Mouse (Mus musculus): Measurements from ENCODE around the gene Olfr1357. TPM values are rescaled to one million over a fixed set of nuclear protein-coding genes. Genes with fewer than 3 reads are reported as not detected.

Gene Olfr1357
- polyA plus RNA-seq, 1 experiment: not detected

DNA sequence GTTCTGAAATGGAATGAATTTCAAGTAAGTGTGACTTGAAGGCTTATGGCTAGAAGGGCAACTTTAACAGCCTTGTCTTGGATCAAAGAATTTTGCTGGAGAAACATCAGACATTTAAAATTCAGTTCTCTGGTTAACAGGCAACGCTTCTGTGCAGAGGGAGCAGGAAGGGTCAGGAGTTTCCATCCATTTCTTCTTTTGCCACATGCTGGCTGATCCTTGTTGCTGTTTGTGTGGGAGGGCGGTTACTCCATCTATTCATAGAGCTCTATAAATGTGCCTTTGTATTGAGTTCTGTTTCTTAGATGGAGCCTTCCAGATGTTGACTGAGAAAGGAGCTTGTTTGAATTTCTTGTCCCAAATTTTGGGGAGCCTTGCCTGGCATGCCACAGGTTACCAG lies 47.0 kb downstream of the Olfr1357 start:
- H3K4me1 ChIP-seq (ENCODE audit: control insufficient read depth, insufficient read depth, low read length): peaks cover 5% of the 10 kb centered on the region; the same call in 1 of the 2 replicates
- TF ChIP-seq POLR2A (IDR thresholded peaks at IDR 0.05; ENCODE audit: borderline replicate concordance, extremely low read depth, low read depth, low read length) (no peak), CTCF (IDR thresholded peaks at IDR 0.05; ENCODE audit: insufficient read depth, low read length) (no peak)
- no peak overlapping the region for H3K4me3 ChIP-seq (replicated peaks; ENCODE audit: extremely low read depth, low read depth, low read length)
- 55% methylated on average over 2 of the region's 2 CpGs for WGBS
- DNase-seq: no peak

DNA sequence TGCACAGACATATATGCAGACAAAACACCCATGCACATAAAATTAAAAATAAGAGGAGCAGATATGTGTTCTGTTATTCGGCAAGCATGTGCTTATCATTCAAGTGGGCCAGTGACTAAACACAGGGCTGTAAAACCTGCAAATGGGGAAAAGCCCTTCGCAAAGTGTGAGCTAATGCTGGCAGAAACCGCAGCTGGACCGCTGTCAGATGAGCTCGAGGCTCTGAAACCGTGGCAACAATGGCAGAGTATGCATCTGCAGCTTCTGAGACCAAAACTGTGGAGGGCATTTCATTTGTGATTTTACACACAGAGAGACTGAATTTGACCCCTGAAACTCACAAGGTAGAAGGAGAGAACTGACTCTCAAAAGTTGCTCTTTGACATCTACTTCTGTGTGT lies 47.5 kb downstream of the Olfr1357 start:
- DNase-seq: no peak
- TF ChIP-seq POLR2A (IDR thresholded peaks at IDR 0.05; ENCODE audit: borderline replicate concordance, extremely low read depth, low read depth, low read length) (no peak), CTCF (IDR thresholded peaks at IDR 0.05; ENCODE audit: insufficient read depth, low read length) (no peak)
- no peak overlapping the region for H3K4me3 ChIP-seq (replicated peaks; ENCODE audit: extremely low read depth, low read depth, low read length)
- H3K4me1 ChIP-seq (ENCODE audit: control insufficient read depth, insufficient read depth, low read length): peaks cover 2% of the 10 kb centered on the region; the same call in 1 of the 2 replicates
- 53% methylated on average over 6 of the region's 6 CpGs for WGBS

DNA sequence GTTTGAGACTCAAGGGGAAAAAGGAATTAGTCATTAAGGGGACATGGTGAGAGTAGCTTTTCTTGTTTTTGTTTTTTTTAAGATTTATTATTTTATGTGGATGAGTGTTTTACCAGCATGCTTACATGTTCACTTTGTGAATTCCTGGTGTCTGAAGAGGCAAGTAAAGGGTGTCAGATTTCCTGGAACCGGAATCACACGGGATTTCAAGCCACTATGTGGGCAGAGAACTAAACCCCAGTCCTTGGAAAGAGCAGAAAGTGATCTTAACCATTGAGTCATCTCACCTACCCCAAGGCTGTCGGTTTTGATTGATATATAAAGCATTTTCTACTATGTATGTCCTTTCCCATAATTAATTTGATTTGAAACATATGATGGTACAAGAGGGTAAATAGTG lies 48.2 kb downstream of the Olfr1357 start:
- Histone ChIP-seq H3K4me1 (ENCODE audit: control insufficient read depth, insufficient read depth, low read length) (0 out of 2 replicates have a peak, but pooled peaks cover 2% of the 10 kb centered on the region), H3K4me3 (replicated peaks; ENCODE audit: extremely low read depth, low read depth, low read length) (no peak overlapping the region)
- TF ChIP-seq POLR2A (IDR thresholded peaks at IDR 0.05; ENCODE audit: borderline replicate concordance, extremely low read depth, low read depth, low read length) (no peak), CTCF (IDR thresholded peaks at IDR 0.05; ENCODE audit: insufficient read depth, low read length) (no peak)
- WGBS: 50% methylated on average over 3 of the region's 3 CpGs
- no peak for DNase-seq

GRCm38 (mm10) chr10:78569191-78569590 lies 48.7 kb downstream of the Olfr1357 start:
- no peak overlapping the region for H3K4me3 ChIP-seq (replicated peaks; ENCODE audit: extremely low read depth, low read depth, low read length)
- WGBS: 68% methylated on average over 3 of the region's 3 CpGs
- 0 out of 2 replicates have a peak, but pooled peaks cover 2% of the 10 kb centered on the region for H3K4me1 ChIP-seq (ENCODE audit: control insufficient read depth, insufficient read depth, low read length)
- TF ChIP-seq CTCF (IDR thresholded peaks at IDR 0.05; ENCODE audit: insufficient read depth, low read length) (no peak), POLR2A (IDR thresholded peaks at IDR 0.05; ENCODE audit: borderline replicate concordance, extremely low read depth, low read depth, low read length) (no peak)
- DNase-seq: no peak

DNA sequence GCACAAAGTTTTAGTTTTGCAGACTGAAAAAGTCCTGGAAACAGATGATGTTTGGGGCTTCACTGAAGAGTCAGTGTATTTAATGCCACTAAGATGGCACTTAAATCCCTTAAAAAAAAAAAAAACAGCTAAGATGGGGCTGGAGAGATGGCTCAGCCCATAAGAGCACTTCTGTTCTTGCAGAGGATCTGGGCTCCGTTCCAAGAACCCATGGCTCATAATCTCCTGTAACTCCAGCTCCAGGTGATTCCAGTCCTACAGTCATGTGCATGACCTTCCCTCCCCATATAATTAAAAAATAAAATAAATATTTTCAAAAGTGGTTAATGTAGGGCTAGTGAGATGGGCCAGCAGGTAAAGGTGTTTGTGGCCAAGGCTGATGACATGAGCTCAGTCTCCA lies 52.8 kb downstream of the Olfr1357 start:
- no peak overlapping the region for H3K4me3 ChIP-seq (replicated peaks; ENCODE audit: extremely low read depth, low read depth, low read length)
- DNase-seq: no peak
- TF ChIP-seq POLR2A (IDR thresholded peaks at IDR 0.05; ENCODE audit: borderline replicate concordance, extremely low read depth, low read depth, low read length) (no peak), CTCF (IDR thresholded peaks at IDR 0.05; ENCODE audit: insufficient read depth, low read length) (no peak)
- WGBS: 64% methylated on average over 1 of the region's 1 CpGs
- no peaks in the 10 kb centered on the region for H3K4me1 ChIP-seq (ENCODE audit: control insufficient read depth, insufficient read depth, low read length)

Other genes with a start within 250 kb of the Olfr1357 start
- 57.4 and 82.5 TPM in 2 replicates for gene Rrp1, start 205.0 kb downstream of the Olfr1357 start, polyA plus RNA-seq (2012; rRNA removed)
- gene Cstb, start 192.4 kb downstream of the Olfr1357 start, polyA plus RNA-seq (2012; rRNA removed): 51.9 and 62.7 TPM in 2 replicates
- 20.4 and 21.5 TPM in 2 replicates for gene Pdxk, start 153.1 kb downstream of the Olfr1357 start, polyA plus RNA-seq (2012; rRNA removed)
- gene Olfr1358, start 100.6 kb downstream of the Olfr1357 start, polyA plus RNA-seq (2012; rRNA removed): not detected in 2 replicates
- 32.5 and 35.5 TPM in 2 replicates for gene Ilvbl, start 43.7 kb downstream of the Olfr1357 start, polyA plus RNA-seq (2012; rRNA removed)
- 67.0 and 68.6 TPM in 2 replicates for gene Syde1, start 26.1 kb downstream of the Olfr1357 start, polyA plus RNA-seq (2012; rRNA removed)
- 0.05 and 3.6 TPM in 2 replicates for gene Casp14, start 100.2 kb upstream of the Olfr1357 start, polyA plus RNA-seq (2012; rRNA removed)
- gene Ccdc105, start 135.0 kb upstream of the Olfr1357 start, polyA plus RNA-seq (2012; rRNA removed): not detected in 2 replicates
- gene Slc1a6, start 162.4 kb upstream of the Olfr1357 start, polyA plus RNA-seq (2012; rRNA removed): 0.25 and 0.50 TPM in 2 replicates
- not detected in 2 replicates for gene Olfr1356, start 234.1 kb upstream of the Olfr1357 start, polyA plus RNA-seq (2012; rRNA removed)